Mouse (Mus musculus): ENCODE measurements around the gene Gm13275.
"Not testable (repeated sequence)": the region's sequence is repeated elsewhere in the genome, so short reads cannot be mapped to it uniquely, and the experiment has no call there.

Gene Gm13275

GRCm38 (mm10) chr4:88793936-88794675 lies at the start of gene Gm13275:
Gm13275 (plus strand) TSS chr4:88794487.
- not testable (repeated sequence) for DNase-seq (ENCODE audit: low read depth, low spot score)

- DNase-seq (ENCODE audit: low read depth, low spot score), result no peak
Observed at GRCm38 (mm10) chr4:88749926-88750325, 44.4 kb upstream of the Gm13275 start.

- not testable (repeated sequence) for DNase-seq (ENCODE audit: low read depth, low spot score)
Observed at GRCm38 (mm10) chr4:88754818-88755340, 39.4 kb upstream of the Gm13275 start, which contains the start of gene Gm13271. Gm13271 (plus strand) TSS chr4:88754868.

DNA sequence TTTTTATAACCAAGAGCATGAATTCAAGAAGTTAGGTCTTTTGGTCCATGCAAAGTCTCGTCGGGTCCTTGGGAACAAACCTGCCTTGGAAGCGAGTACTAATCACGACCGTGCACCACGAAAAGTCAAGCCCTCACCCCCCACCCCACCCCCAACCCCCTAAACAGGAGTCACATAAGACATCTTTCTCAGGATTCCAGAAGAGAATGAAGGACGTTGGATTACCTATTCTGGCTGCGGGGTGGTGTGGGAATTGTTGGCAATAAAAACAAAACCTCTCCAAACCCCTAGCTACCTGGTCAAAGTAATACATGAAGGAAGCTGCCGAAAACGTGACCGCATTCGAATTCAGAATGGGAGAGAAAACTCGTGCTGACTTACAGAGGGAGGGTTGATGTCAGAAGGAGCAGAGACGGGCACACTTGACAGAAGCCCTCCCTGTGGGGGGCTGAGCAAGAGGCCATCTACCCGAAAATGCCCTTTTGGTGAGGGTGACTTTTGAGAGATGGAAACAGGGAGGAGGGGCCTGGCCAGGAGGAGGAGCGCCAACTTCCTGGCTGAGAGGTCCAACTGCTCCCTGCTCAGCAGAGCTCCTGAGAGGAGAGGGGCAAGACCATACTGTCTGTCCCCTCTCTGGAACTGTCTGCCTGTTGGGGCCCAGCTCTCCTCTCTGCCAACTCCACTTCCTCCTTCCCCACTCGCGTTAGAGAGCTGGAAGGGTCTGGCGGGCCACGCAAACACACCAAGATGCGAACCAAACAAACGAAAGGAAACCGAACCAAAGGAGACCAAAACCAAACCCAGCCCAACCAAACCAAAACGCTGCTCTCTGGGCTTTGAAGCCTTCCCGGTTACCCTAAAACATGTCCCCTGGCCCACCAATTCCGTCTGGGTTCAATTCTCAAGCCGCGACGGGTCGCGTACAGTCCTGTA lies 37.4 kb upstream of the Gm13275 start:
- not testable (repeated sequence) for DNase-seq (ENCODE audit: low read depth, low spot score)

DNA sequence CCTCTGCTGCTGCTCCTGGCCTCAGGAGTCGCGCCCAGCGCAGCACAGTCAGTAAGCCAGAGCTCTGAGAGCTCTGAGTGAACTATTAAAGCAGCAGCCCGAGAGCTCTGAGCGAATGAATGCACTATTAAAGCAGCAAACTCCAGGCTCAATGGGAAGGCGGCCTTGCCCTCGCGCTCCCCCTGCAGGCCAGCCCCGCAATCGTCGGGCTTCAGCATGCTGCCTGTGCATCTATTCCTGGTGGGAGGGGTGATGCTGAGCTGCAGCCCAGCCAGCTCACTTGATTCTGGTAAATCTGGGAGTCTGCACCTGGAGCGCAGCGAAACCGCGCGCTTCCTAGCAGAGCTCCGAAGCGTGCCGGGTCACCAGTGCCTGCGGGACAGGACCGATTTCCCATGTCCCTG lies 36.7 kb upstream of the Gm13275 start:
- not testable (repeated sequence) for DNase-seq (ENCODE audit: low read depth, low spot score)

DNA sequence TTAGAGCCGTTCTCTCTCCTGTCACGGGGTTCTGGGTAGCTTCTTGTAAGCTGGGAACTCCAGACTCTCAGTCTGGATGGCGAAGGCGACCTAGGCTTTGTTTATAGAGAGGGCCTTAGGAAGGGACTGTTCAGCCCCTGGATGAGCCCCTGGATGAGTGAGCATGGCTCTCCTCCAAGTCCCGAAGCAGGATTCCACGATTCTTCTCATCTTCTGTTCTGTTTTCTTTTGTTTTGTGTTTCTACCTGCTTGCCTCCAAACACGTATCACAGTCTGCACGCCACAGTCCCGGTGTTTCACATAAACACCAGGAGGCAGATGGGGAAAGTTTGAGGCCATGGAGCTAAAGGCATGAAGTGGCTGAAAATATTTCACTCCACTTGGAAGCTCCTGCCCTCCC lies 35.5 kb upstream of the Gm13275 start:
- DNase-seq (ENCODE audit: low read depth, low spot score), result not testable (repeated sequence)

DNA sequence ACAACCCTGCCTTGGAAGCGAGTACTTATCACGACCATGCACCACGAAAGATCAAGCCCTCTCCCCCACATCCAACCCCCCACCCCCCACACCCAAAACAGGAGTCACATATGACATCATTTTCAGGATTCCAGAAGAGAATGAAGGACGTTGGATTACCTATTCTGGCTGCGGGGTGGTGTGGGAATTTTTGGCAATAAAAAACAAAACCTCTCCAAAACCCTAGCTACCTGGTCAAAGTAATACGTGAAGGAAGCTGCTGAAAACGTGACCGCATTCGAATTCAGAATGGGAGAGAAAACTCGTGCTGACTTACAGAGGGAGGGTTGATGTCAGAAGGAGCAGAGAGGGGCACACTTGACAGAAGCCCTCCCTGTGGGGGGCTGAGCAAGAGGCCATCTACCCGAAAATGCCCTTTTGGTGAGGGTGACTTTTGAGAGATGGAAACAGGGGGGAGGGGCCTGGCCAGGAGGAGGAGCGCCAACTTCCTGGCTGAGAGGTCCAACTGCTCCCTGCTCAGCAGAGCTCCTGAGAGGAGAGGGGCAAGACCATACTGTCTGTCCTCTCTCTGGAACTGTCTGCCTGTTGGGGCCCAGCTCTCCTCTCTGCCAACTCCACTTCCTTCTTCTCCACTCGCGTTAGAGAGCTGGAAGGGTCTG lies 34.5 kb upstream of the Gm13275 start, which contains the start of gene Gm13283:
Gene Gm13283 (plus strand): TSS at position 510 of the 659 bp plus-strand sequence.
- not testable (repeated sequence) for DNase-seq (ENCODE audit: low read depth, low spot score)

DNA sequence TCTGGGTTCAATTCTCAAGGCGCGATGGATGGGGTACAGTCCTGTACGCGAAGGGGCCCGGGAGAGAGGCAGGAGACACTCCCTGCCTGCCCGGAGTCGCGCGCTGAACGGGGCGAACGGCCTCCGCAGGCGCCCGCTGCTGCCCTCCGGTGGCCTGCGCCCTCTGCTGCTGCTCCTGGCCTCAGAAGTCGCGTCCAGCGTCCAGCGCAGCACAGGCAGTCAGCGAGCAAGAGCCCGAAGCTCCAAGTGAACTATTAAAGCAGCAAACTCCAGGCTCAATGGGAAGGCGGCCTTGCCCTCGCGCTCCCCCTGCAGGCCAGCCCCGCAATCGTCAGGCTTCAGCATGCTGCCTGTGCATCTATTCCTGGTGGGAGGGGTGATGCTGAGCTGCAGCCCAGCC lies 33.9 kb upstream of the Gm13275 start:
- DNase-seq (ENCODE audit: low read depth, low spot score), result not testable (repeated sequence)

DNA sequence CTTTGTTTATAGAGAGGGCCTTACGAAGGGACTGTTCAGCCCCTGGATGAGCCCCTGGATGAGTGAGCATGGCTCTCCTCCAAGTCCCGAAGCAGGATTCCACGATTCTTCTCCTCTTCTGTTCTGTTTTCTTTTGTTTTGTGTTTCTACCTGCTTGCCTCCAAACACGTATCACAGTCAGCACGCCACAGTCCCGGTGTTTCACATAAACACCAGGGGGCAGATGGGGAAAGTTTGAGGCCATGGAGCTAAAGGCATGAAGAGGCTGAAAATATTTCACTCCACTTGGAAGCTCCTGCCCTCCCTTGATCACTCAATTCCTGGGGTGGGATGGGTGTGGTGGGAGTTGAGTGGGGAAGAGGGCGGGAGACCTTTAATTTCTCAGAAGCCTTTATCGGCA lies 32.5 kb upstream of the Gm13275 start:
- DNase-seq (ENCODE audit: low read depth, low spot score), result not testable (repeated sequence)

- not testable (repeated sequence) for DNase-seq (ENCODE audit: low read depth, low spot score)
Observed at GRCm38 (mm10) chr4:88762341-88762740, 31.9 kb upstream of the Gm13275 start.

GRCm38 (mm10) chr4:88763384-88764018 lies 30.8 kb upstream of the Gm13275 start:
- not testable (repeated sequence) for DNase-seq (ENCODE audit: low read depth, low spot score)

DNA sequence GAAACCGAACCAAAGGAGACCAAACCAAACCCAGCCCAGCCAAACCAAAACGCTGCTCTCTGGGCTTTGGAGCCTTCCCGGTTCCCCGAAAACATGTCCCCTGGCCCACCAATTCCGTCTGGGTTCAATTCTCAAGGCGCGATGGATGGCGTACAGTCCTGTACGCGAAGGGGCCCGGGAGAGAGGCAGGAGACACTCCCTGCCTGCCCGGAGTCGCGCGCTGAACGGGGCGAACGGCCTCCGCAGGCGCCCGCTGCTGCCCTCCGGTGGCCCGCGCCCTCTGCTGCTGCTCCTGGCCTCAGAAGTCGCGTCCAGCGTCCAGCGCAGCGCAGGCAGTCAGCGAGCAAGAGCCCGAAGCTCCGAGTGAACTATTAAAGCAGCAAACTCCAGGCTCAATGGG lies 20.8 kb upstream of the Gm13275 start, which contains the start of gene Gm13290:
Gene Gm13290 (plus strand): TSS at position 301 of the 400 bp plus-strand sequence.
- DNase-seq (ENCODE audit: low read depth, low spot score), result not testable (repeated sequence)

DNA sequence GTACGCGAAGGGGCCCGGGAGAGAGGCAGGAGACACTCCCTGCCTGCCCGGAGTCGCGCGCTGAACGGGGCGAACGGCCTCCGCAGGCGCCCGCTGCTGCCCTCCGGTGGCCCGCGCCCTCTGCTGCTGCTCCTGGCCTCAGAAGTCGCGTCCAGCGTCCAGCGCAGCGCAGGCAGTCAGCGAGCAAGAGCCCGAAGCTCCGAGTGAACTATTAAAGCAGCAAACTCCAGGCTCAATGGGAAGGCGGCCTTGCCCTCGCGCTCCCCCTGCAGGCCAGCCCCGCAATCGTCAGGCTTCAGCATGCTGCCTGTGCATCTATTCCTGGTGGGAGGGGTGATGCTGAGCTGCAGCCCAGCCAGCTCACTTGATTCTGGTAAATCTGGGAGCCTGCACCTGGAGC lies 17.7 kb upstream of the Gm13275 start, which contains the start of gene Gm13289:
Gene Gm13289 (plus strand): TSS at position 301 of the 400 bp plus-strand sequence.
- DNase-seq (ENCODE audit: low read depth, low spot score), result not testable (repeated sequence)

- not testable (repeated sequence) for DNase-seq (ENCODE audit: low read depth, low spot score)
Observed at GRCm38 (mm10) chr4:88779550-88779949, 14.7 kb upstream of the Gm13275 start, which contains the start of gene Gm13272. Gm13272 (plus strand) TSS chr4:88779850.

GRCm38 (mm10) chr4:88780320-88780719 lies 14.0 kb upstream of the Gm13275 start:
- DNase-seq (ENCODE audit: low read depth, low spot score), result not testable (repeated sequence)

GRCm38 (mm10) chr4:88781831-88782230 lies 12.5 kb upstream of the Gm13275 start, which contains the start of gene Ifnz:
Ifnz (plus strand) TSS chr4:88782131.
- not testable (repeated sequence) for DNase-seq (ENCODE audit: low read depth, low spot score)

DNA sequence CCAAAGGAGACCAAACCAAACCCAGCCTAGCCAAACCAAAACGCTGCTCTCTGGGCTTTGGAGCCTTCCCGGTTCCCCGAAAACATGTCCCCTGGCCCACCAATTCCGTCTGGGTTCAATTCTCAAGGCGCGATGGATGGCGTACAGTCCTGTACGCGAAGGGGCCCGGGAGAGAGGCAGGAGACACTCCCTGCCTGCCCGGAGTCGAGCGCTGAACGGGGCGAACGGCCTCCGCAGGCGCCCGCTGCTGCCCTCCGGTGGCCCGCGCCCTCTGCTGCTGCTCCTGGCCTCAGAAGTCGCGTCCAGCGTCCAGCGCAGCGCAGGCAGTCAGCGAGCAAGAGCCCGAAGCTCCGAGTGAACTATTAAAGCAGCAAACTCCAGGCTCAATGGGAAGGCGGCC lies 12.0 kb upstream of the Gm13275 start:
- not testable (repeated sequence) for DNase-seq (ENCODE audit: low read depth, low spot score)

- DNase-seq (ENCODE audit: low read depth, low spot score), result not testable (repeated sequence)
Observed at GRCm38 (mm10) chr4:88785409-88785808, 8.9 kb upstream of the Gm13275 start, which contains the start of gene Gm13276. Gm13276 (plus strand) TSS chr4:88785709.

DNA sequence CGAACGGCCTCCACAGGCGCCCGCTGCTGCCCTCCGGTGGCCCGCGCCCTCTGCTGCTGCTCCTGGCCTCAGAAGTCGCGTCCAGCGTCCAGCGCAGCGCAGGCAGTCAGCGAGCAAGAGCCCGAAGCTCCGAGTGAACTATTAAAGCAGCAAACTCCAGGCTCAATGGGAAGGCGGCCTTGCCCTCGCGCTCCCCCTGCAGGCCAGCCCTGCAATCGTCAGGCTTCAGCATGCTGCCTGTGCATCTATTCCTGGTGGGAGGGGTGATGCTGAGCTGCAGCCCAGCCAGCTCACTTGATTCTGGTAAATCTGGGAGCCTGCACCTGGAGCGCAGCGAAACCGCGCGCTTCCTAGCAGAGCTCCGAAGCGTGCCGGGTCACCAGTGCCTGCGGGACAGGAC lies 5.9 kb upstream of the Gm13275 start, which contains the start of gene Gm13277:
Gene Gm13277 (plus strand): TSS at position 231 of the 400 bp plus-strand sequence.
- DNase-seq (ENCODE audit: low read depth, low spot score), result not testable (repeated sequence)

GRCm38 (mm10) chr4:88791250-88791649 lies 3.0 kb upstream of the Gm13275 start, which contains the start of gene Gm13278:
Gm13278 (plus strand) TSS chr4:88791550.
- not testable (repeated sequence) for DNase-seq (ENCODE audit: low read depth, low spot score)

Measured in c-Kit-negative CD71-positive TER-119-positive erythroid progenitor cells, embryonic 14.5 days (primary cell).